10 mouse cellular contexts compared by ENCODE assay signal in the genomic region with DNA sequence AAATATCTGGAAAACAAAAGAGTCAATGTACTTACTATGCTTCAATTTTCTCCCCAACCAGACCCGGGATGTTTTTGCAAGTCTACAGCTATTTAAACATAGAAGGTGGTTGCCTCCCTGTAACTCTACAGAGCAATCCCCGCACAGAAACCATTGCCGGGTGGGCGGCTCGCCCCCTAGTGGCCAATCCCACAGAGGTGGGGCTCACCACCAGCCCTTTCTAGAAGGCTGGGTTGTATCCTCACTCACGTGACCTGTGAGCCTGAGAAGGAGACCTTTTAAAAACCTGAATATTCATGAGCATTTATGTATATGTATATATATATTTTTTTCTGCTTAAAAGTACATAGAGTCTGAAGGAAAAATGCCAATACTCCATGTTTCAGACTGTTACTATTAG. TPM values are rescaled to one million over a fixed set of nuclear protein-coding genes. Genes with fewer than 3 reads are reported as not detected.
DNase-seq lines count a peak whose midpoint lies in the region; ATAC-seq and TF ChIP-seq lines count a peak whose summit lies in the region.
"Had no signal": no experiment of that assay in that cellular context is flagged by ENCODE, and none has a peak within 500 bp of the region (broad histone marks: within the 10 kb centered on the region; RNA-seq: fewer than 3 reads in every experiment).

No protein-coding gene starts in this region.

- TF ChIP-seq POLR2A in bone marrow macrophage, adult 2 months (IDR thresholded peaks at IDR 0.05; ENCODE audit: borderline replicate concordance, low read depth, low read length) = no peak
- no peak for TF ChIP-seq POLR2A in embryonic fibroblast, embryonic 13.5 days (IDR thresholded peaks at IDR 0.05; ENCODE audit: low read depth, low read length)
- TF ChIP-seq POLR2A in limb, embryonic 14.5 days (IDR thresholded peaks at IDR 0.05; ENCODE audit: borderline replicate concordance, extremely low read depth, insufficient read depth, insufficient read length) = no peak

- WGBS in limb, embryonic 14.5 days = 14% methylated on average over 6 of the region's 6 CpGs
- WGBS in midbrain, postnatal 0 days = 13% methylated on average over 6 of the region's 6 CpGs

- no peak overlapping the region for H3K4me2 ChIP-seq in limb, embryonic 14.5 days (replicated peaks; ENCODE audit: low read depth, low read length, severe bottlenecking)
- H3K4me2 ChIP-seq in midbrain, postnatal 0 days (ENCODE audit: low read depth, low read length, poor library complexity, severe bottlenecking) = no peak overlapping the region
- H3K4me2 ChIP-seq: embryonic facial prominence, embryonic 15.5 days had no signal

- ATAC-seq in limb, embryonic 14.5 days (ENCODE audit: low FRiP score, low read depth) = 0 out of 2 replicates have a peak, but pooled peaks have one; percentile 34
- no peak for ATAC-seq in midbrain, postnatal 0 days (ENCODE audit: low FRiP score)

- H3K4me1 ChIP-seq in bone marrow macrophage, adult 2 months (ENCODE audit: control insufficient read depth, insufficient read depth, low read length) = no peaks in the 10 kb centered on the region
- H3K4me1 ChIP-seq in embryonic fibroblast, embryonic 13.5 days (ENCODE audit: control insufficient read depth, insufficient read depth, low read length) = peaks cover 5% of the 10 kb centered on the region; the same call in 1 of the 2 replicates
- H3K4me1 ChIP-seq in limb, embryonic 14.5 days (ENCODE audit: control insufficient read depth, insufficient read depth, low read length) = peaks cover 30% of the 10 kb centered on the region
- no peaks in the 10 kb centered on the region for H3K4me1 ChIP-seq in midbrain, postnatal 0 days (ENCODE audit: insufficient read depth, low read length)

- no peak overlapping the region for H3K4me3 ChIP-seq in bone marrow macrophage, adult 2 months (ENCODE audit: insufficient read depth, low read length)
- H3K4me3 ChIP-seq in embryonic fibroblast, embryonic 13.5 days (ENCODE audit: insufficient read depth, low read length) = no peak overlapping the region
- no peak overlapping the region for H3K4me3 ChIP-seq in limb, embryonic 14.5 days (replicated peaks; ENCODE audit: low read length)
- no peak overlapping the region for H3K4me3 ChIP-seq in midbrain, postnatal 0 days (ENCODE audit: low read depth, low read length)
- H3K4me3 ChIP-seq: embryonic facial prominence, embryonic 15.5 days; myocyte had no signal

- H3K9ac ChIP-seq in limb, embryonic 14.5 days (ENCODE audit: low read depth, low read length, severe bottlenecking) = no peak overlapping the region
- no peak overlapping the region for H3K9ac ChIP-seq in midbrain, postnatal 0 days (replicated peaks; ENCODE audit: low read length, poor library complexity, severe bottlenecking)
- H3K9ac ChIP-seq: embryonic facial prominence, embryonic 15.5 days had no signal

- H3K27me3 ChIP-seq in limb, embryonic 14.5 days (ENCODE audit: control insufficient read depth, insufficient read depth, low read length) = no peaks in the 10 kb centered on the region
- H3K27me3 ChIP-seq in midbrain, postnatal 0 days (ENCODE audit: insufficient read depth, low read length) = no peaks in the 10 kb centered on the region
- H3K27me3 ChIP-seq: embryonic facial prominence, embryonic 15.5 days had no signal

- no peaks in the 10 kb centered on the region for H3K9me3 ChIP-seq in limb, embryonic 14.5 days (ENCODE audit: control insufficient read depth, low read length)
- H3K9me3 ChIP-seq in midbrain, postnatal 0 days (ENCODE audit: low read length) = no peaks in the 10 kb centered on the region
- H3K9me3 ChIP-seq: embryonic facial prominence, embryonic 15.5 days had no signal

- peak; percentile 89 for TF ChIP-seq CTCF in bone marrow macrophage, adult 2 months (IDR thresholded peaks at IDR 0.05; ENCODE audit: low read depth, low read length)
- TF ChIP-seq CTCF in embryonic fibroblast, embryonic 13.5 days (IDR thresholded peaks at IDR 0.05; ENCODE audit: borderline replicate concordance, insufficient read depth, low read length) = peak; percentile 24; the same call in 1 of the 2 replicates
- TF ChIP-seq CTCF in midbrain, postnatal 0 days (IDR thresholded peaks at IDR 0.05) = peak; percentile 73

- no peak overlapping the region for H3K27ac ChIP-seq in bone marrow macrophage, adult 2 months (ENCODE audit: insufficient read depth, low read depth, low read length)
- no peak overlapping the region for H3K27ac ChIP-seq in embryonic fibroblast, embryonic 13.5 days (ENCODE audit: insufficient read depth, low read length)
- H3K27ac ChIP-seq in limb, embryonic 14.5 days (replicated peaks; ENCODE audit: low read depth, low read length) = no peak overlapping the region
- no peak overlapping the region for H3K27ac ChIP-seq in midbrain, postnatal 0 days (ENCODE audit: low read depth, low read length)

- DNase-seq in layer of hippocampus, adult 11-12 months (ENCODE audit: low spot score) = peak; percentile 28
- DNase-seq in layer of hippocampus, adult 9-11 months = no peak
- peak; percentile 49 for DNase-seq in induced T-regulatory cell, adult 2 months (ENCODE audit: low read depth)
- DNase-seq in limb, embryonic 14.5 days (ENCODE audit: low spot score) = peak; percentile 40
- peak; percentile 58 for DNase-seq in midbrain, postnatal 0 days (ENCODE audit: low spot score)
- DNase-seq in testis, postnatal 14 days (ENCODE audit: low spot score) = peak; percentile 29

- H3K36me3 ChIP-seq in limb, embryonic 14.5 days (ENCODE audit: control insufficient read depth, insufficient read depth, low read length) = no peaks in the 10 kb centered on the region
- H3K36me3 ChIP-seq in midbrain, postnatal 0 days (ENCODE audit: insufficient read depth, low read length) = no peaks in the 10 kb centered on the region
- H3K36me3 ChIP-seq: embryonic facial prominence, embryonic 15.5 days had no signal

RNA-seq across cellular contexts. Expression of a gene that starts 49.9 kb away (rescaled TPM):
- not detected in 2 replicates for polyA plus RNA-seq in bone marrow macrophage, adult 2 months (2012; ENCODE audit: insufficient read depth, insufficient read length, missing spikeins)
- 0.20 TPM in 1 of 2 replicates, not detected in the other for polyA plus RNA-seq in embryonic fibroblast, embryonic 13.5 days (2011; ENCODE audit: insufficient read length, low read depth, missing spikeins)
- polyA plus RNA-seq in limb, embryonic 14.5 days (2012; rRNA removed) = 0.16 and 0.46 TPM in 2 replicates
- polyA plus RNA-seq in limb, embryonic 14.5 days (2014; fragmentation: Nextera tagmentation; extraction: Ambion mirVana) = 0.21 and 0.33 TPM in 2 replicates
- 0.38 and 0.49 TPM in 2 replicates for total RNA-seq in midbrain, postnatal 0 days (2014; rRNA removed)
- polyA plus RNA-seq in midbrain, postnatal 0 days (2015; fragmentation: Nextera tagmentation; extraction: Ambion mirVana) = 0.34 and 0.68 TPM in 2 replicates

Comparison
In these comparisons a context has a peak if more than half of its experiments do, and no peak if none do; other contexts are left out.
1. CTCF ChIP-seq: peak in every context shown above with its lines; median percentile 89 in bone marrow macrophage, adult 2 months; 73 in midbrain, postnatal 0 days; 24 in embryonic fibroblast, embryonic 13.5 days.